Mouse (Mus musculus): ENCODE measurements around the gene Mageb1.
"Not testable (repeated sequence)": the region's sequence is repeated elsewhere in the genome, so short reads cannot be mapped to it uniquely, and the experiment has no call there.

Mageb1 gene

DNA sequence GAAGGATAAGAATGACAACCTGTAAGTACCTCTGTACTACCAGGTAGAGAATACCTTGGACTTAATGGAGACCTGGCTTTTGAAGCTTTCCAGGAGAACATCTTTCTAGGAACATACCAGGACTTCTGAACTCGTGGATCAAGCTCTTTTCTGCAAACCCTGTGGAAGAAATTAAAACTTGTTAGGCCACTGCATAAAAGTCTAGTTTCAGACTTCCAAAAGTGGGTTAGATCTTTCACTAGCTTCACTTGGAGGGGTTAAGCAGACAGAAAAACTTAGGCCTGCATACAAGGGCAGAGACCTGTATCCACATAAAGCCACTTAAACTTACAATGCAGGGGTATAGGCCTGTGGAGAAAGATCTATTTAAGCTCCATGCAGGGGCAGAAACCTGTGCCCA, at the start of gene Mageb1:
Gene Mageb1, minus strand, starts transcription at position 101 of the 400 bp plus-strand sequence.
- not testable (repeated sequence) for DNase-seq (ENCODE audit: low read depth, low spot score)

Measured in CD4-positive, CD25-positive, alpha-beta regulatory T cell, adult 2 months (primary cell).